Mouse (Mus musculus): Measurements from ENCODE around the gene Mfap3l.
A peak's percentile ranks its signal among the peaks of the same experiment; 100 is the strongest.
"Not testable (repeated sequence)": the region's sequence is repeated elsewhere in the genome, so short reads cannot be mapped to it uniquely, and the experiment has no call there.

Gene Mfap3l

DNA sequence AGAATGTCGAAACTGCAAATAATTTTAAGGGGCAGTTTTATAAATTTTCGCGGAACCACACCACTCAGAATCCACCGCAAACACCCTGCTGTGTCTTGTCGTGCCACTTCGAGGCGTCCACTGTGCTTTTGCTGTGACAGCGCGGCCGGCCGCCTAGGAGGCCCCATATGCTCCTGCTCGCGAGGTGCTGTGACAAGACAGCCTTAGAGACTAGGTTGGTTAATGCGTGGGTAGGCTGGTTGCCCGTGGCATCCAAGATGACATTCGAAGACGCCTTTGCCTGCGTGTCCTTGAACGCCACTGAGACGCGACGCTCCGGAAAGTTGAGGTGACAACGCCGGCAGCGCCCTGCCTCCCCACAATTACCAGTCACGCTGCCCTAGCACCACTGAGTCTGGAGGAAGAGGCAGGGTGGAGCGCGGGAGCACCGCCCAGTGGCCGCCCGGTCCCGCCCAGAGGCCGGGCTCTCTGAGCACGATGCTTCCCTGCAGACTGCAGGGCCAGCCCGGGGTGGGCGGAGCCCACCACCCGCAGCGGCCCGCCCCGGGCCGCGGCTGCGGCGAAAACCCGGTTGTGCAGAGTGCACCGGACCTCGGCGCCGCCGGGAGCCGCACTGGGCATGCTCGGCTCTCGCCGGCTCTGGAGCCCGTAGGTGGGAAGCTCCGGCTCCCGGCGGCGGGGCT is at the start of gene Mfap3l:
TSS of gene Mfap3l (plus strand) at position 578 of the 683 bp plus-strand sequence.
- peak; percentile 90 for DNase-seq (ENCODE audit: low spot score)

DNA sequence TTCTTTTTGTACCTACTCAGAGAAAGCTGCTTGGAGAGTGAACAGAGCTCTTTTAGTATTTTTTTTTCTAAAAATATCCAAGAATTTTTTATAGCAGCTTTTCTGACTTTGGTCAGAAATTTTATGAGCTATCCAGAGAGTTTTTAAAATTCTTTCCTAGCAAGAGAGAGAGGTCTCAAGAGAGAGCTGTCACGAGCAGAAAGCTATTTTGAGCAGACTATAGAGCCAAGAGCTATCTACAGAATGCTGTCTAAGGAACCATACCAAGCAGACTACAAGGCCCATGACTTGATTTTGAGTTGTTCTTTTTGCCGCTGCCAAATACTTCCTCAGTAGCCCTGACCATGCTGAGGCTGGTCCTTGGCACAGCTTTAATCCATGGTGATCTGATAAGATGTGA is 49.3 kb upstream of the Mfap3l start:
- DNase-seq (ENCODE audit: low spot score), result no peak

GRCm38 (mm10) chr8:60591352-60592105 is 41.1 kb upstream of the Mfap3l start:
- not testable (repeated sequence) for DNase-seq (ENCODE audit: low spot score)

DNA sequence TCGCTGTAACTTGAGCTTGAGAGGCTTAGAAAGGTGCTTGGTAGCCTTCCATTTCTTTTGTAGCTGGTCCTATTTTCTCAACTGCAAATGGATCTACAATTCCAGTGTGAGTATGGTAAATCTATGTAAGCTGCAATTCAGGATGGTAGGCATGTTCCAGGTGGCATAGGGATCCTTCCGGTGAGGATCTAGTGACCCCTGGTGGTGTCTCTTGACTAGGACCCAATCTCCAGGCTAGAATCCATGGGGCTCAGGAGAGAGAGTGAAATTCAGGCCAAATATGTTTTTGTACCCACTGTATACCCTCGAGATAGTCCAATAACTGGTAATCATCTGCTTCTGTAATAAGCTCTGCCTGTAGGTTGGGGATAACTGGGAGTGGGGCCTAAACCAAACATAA is 37.9 kb upstream of the Mfap3l start:
- no peak for DNase-seq (ENCODE audit: low spot score)

DNA sequence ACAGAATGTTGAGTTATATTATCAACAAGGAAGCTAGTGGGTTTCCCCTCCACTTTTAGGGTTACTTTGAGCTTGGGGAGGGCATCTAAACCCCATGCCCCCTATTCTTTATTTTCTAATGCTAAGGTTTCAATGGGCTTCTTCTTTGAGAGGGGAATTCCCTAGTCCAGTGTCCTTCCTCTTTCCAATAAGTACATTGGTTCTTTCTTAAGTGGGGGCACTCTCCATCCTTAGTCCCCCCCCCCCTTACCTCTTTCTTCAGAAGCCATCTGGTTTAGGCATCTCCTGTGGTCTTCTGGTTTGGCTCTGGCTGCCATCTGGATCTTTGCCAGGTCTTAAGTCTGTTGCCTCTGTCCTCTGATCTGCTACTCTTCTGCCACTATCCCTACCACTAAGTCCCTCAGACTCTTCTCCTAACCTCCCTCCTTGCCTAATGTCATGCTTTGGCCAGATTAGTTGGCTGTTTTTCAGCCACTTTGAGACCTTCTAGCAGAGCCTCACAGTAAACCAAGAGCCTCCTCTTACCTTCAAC is 21.0 kb upstream of the Mfap3l start:
- no peak for DNase-seq (ENCODE audit: low spot score)

GRCm38 (mm10) chr8:60616928-60617327 is 15.7 kb upstream of the Mfap3l start:
- no peak for DNase-seq (ENCODE audit: low spot score)

GRCm38 (mm10) chr8:60621561-60621960 is 11.1 kb upstream of the Mfap3l start:
- DNase-seq (ENCODE audit: low spot score), result no peak

GRCm38 (mm10) chr8:60622056-60622455 is 10.6 kb upstream of the Mfap3l start:
- no peak for DNase-seq (ENCODE audit: low spot score)

DNA sequence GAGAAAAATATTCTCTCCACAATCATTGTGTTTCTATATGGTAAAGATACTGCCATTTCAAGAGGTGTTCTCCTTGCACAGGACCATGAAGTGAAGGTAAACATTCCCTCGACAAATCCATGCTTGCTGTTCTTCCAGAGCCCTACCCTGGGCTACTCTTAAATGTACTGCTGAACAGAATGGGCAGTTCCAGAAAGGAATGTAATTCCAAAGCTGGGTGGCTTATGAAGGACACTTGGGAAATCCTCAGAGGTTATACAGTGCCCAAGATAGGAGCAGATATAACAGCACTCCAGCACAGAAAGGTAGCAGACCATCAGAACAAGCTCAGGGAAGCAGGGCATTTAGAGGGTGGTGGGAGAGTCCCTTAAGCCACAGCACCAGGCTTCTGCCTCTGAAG is 9.2 kb upstream of the Mfap3l start:
- DNase-seq (ENCODE audit: low spot score), result no peak

DNA sequence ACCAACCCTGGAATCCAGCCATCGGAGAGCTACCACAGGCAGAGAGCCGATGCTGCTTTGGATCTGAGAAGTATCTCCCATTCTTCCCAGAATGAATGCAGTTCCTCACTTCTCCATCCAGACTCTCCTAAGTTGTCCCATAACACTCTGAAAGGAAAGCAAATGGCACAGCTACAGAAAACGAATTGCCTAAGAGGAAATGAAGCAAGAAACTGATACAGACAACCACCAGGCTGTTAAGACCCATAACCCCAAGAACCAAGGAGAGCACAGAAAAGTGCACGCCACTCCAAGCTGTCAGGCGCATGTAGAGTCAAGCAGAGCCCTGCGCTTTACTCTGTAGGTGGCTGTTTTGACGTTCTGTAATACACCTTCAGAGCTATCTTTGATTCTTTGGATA is 7.9 kb upstream of the Mfap3l start:
- no peak for DNase-seq (ENCODE audit: low spot score)

DNA sequence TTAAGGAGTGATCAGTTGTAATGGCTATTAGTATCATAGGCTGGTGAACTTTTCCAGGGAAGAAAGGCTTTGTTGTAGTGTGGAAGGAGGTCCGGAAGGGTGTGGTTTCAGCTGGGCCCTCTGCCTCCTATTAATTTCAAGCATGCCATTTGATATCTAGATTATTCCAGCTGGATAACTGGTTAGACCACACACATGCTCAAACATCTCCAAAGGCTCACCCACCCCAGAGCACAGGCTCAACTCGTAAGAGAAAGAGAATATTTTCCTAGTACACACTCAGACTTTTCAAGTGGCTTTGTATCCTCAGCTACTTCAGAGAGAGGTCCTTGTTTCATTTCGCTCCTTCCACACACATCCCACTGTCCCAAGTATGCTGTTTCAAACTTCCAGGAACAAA is 4.7 kb upstream of the Mfap3l start:
- DNase-seq (ENCODE audit: low spot score), result no peak

DNA sequence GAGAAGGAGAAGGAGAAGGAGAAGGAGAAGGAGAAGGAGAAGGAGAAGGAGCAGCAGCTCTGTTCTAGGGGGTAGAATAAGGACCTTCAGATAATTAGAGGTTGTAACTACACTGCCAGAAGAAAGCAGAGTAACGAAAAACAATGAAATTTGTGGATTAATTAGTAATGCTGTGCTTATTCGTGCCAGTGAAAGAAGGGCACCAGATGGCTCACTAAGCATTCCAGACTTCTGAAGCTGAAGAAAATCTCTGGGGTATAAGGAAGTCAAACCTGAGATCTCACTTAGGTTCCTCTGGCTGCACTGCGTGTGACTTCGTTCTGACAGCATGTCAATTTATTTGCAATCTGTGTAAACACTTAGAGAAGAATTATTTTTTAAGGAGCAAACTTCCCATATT is 3.6 kb upstream of the Mfap3l start:
- no peak for DNase-seq (ENCODE audit: low spot score)

DNA sequence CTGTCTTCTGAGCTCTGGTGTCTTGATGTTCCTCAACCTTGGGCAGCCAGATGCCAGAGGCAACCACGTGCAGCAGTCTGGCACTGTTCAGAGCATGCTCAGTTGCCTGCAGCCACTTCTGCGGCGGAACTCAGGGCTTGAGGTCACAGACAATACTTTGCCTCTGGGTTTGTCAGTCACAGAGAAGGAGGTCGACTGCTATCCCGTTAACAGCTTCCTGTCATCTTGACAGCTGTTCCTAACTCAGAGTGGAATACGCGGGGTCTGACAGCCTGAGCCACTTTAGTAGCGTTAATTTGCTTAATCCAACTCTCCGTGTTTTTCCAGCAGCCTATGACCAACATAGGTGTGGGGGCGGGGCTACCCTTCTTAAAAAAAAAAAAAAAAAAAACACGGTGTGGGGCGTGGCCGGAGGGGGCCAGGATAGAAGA is 1.1 kb upstream of the Mfap3l start:
- peak; percentile 78 for DNase-seq (ENCODE audit: low spot score)

DNA sequence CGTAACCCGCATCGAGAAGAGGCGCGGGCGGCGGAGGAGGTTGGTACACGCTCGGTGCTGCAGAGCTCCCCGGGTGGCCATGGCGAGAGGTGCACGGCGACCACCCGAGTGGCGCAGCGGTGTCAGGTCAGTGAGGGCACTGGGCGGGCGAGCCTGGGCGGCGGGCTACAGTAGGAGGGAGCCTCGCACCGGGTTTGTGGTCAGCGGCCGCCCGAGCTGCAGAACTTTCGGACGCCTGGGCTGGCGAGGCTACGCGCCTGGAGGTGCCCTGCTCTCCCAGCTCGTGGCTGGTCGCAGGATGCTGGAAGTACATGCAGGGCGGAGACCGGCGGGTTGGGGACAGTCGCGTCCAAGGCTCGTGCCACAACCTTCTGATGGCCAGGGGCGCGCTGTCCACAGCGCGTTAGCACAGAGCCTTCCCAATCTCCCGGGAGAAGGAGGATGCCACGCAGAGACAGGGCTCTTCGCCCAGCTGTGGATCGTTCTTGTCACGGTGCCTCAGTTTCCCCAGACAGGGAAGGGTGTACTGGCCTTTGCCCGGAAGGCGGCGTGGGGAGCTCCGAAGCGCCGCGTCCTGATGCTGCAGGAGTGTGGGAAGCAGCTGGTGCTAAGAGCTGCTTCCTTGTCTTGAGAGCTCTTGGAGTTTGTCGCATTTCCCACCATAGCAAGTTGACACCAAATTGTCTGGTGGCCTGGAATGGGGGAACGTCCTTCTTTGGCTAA is 467 bp downstream of the Mfap3l start:
- DNase-seq (ENCODE audit: low spot score), result no peak

- no peak for DNase-seq (ENCODE audit: low spot score)
These were observed 2.3 kb downstream of the Mfap3l start for GRCm38 (mm10) chr8:60634921-60635320.

GRCm38 (mm10) chr8:60635846-60636245 is 3.2 kb downstream of the Mfap3l start:
- no peak for DNase-seq (ENCODE audit: low spot score)

DNA sequence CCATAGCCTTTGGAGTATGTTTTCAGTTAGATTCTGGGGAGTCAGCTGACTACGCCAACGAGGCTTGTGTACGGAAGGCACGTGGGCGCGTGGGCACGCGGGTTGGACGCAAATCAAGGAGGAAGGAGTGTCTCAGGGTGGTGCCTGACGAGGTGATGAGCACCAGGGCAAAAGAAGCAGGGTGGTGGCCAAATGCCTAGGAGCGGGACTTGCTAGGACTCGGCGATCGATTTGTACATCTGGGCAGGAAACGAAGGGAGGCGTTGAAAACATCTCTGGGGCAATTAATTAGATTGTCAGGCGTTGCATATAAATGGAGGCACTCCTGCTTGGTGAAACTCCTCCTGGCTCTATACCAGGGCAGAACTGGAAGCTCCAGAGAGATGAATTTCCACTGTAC is 7.4 kb downstream of the Mfap3l start:
- DNase-seq (ENCODE audit: low spot score), result no peak

GRCm38 (mm10) chr8:60643416-60644020 is 10.9 kb downstream of the Mfap3l start:
- no peak for DNase-seq (ENCODE audit: low spot score)

GRCm38 (mm10) chr8:60645164-60645563 is 12.5 kb downstream of the Mfap3l start:
- DNase-seq (ENCODE audit: low spot score), result no peak

- DNase-seq (ENCODE audit: low spot score), result no peak
These were observed 13.3 kb downstream of the Mfap3l start for GRCm38 (mm10) chr8:60645911-60646310.

- DNase-seq (ENCODE audit: low spot score), result no peak
These were observed 14.7 kb downstream of the Mfap3l start for GRCm38 (mm10) chr8:60647291-60647690.

- DNase-seq (ENCODE audit: low spot score), result no peak
These were observed 16.5 kb downstream of the Mfap3l start for GRCm38 (mm10) chr8:60649081-60649480.
